Mouse (Mus musculus) liver, postnatal 0 days (tissue): Measurements from ENCODE around the gene Bach1. TPM values are rescaled to one million over a fixed set of nuclear protein-coding genes. Genes with fewer than 3 reads are reported as not detected.

ENCODE experiments used
- ATAC-seq: fragments of 200-750 bp; cut with Nextera tagmentation; 2 replicates; pipeline ENCODE4 v1.8.0; 2017; ENCODE audit warnings: mild to moderate bottlenecking, moderate library complexity
- DNase-seq: peaks from one replicate; pipeline ENCODE4 v3.0.0-alpha.2; 2016
- H3K27ac ChIP-seq: fragments of 300-500 bp; sonication (generic); 2 replicates; pipeline ENCODE4 v1.5.1; 2014; ENCODE audit warnings: antibody characterized with exemption, moderate library complexity, mild to moderate bottlenecking, low read depth
- H3K27me3 ChIP-seq: fragments of 300-500 bp; sonication (generic); 2 replicates; pipeline ENCODE4 v1.6.1; 2014; ENCODE audit warnings: low read length, control low read depth, mixed read lengths; ENCODE audit not compliant: insufficient read depth
- H3K36me3 ChIP-seq: fragments of 300-500 bp; sonication (generic); replicated peaks from 2 replicates; pipeline ENCODE4 v1.6.1; 2014; ENCODE audit warnings: mild to moderate bottlenecking, control low read depth, low read length, moderate library complexity, mixed read lengths; ENCODE audit not compliant: insufficient read depth
- H3K4me1 ChIP-seq: fragments of 300-500 bp; sonication (generic); 2 replicates; pipeline ENCODE4 v1.6.1; 2014; ENCODE audit warnings: antibody characterized with exemption, mild to moderate bottlenecking, control low read depth; ENCODE audit not compliant: insufficient read depth
- H3K4me2 ChIP-seq: fragments of 300-500 bp; sonication (generic); 2 replicates; pipeline ENCODE4 v1.6.1; 2014; ENCODE audit warnings: low read depth, mild to moderate bottlenecking, low read length, moderate library complexity, mixed read lengths
- H3K4me3 ChIP-seq: fragments of 300-500 bp; sonication (generic); 2 replicates; pipeline ENCODE4 v1.5.1; 2014; ENCODE audit warnings: low read depth, low read length
- H3K9ac ChIP-seq: fragments of 300-500 bp; sonication (generic); replicated peaks from 2 replicates; pipeline ENCODE4 v1.6.1; 2014; ENCODE audit warnings: mild to moderate bottlenecking, moderate library complexity
- H3K9me3 ChIP-seq: fragments of 300-500 bp; sonication (generic); 2 replicates; pipeline ENCODE4 v1.6.1; 2016; ENCODE audit warnings: mild to moderate bottlenecking, control low read depth, low read length, mixed read lengths
- CTCF ChIP-seq: sonication (generic); IDR thresholded peaks from 2 replicates; pipeline ENCODE4 v1.5.1; 2016; ENCODE audit warnings: antibody characterized with exemption, low read depth
- EP300 ChIP-seq: IDR thresholded peaks from 2 replicates; pipeline ENCODE4 v1.6.1; 2016; ENCODE audit warnings: antibody characterized with exemption, low read depth, mild to moderate bottlenecking
- WGBS: fragments of 180-500 bp; shearing (Covaris S2); extraction: QIAGEN DNeasy Blood & Tissue Kit; methylation state at CpG from one replicate; pipeline ENCODE4 v1.1.7; 2014; ENCODE audit not compliant: insufficient replicate concordance; 5-methylcytosine and 5-hydroxymethylcytosine counted together
- polyA plus RNA-seq: library from polyadenylated mRNA; unstranded; fragments of >200 nt; fragmentation: Nextera tagmentation; extraction: Ambion mirVana; gene quantifications from 2 replicates; pipeline ENCODE4 v1.2.1, GENCODE M21; 2015

Gene Bach1
- polyA plus RNA-seq, 1 experiment from 2014 or later = 5.9 TPM

DNA sequence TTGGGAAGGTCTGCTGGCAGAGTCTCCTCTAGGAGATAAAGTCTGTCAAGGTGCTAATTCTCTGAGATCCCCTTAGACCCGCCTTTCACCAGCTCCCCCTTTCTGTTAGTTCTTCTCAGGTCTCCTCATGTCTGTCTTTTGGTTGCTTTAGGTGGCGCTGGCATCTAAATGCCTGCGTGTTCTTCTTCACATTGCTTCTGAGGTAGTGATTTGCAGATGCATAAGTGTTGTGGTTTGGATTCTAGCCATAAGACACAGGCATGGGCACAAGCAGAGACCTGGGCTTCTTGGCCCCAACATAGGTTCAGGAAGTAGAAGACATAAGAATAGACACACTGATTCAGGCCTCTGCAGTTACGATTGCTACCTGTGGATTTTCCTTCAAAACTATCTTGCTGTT, 42.0 kb upstream of the Bach1 start:
- H3K9me3 ChIP-seq = no peaks in the 10 kb centered on the region
- no peak overlapping the region for H3K4me2 ChIP-seq
- TF ChIP-seq EP300 (no peak), CTCF (no peak)
- WGBS = 67% methylated on average over 4 of the region's 4 CpGs
- no peaks in the 10 kb centered on the region for H3K36me3 ChIP-seq
- ATAC-seq (no peak), DNase-seq (no peak)
- H3K27me3 ChIP-seq = no peaks in the 10 kb centered on the region
- H3K27ac ChIP-seq = no peak overlapping the region
- peaks cover 17% of the 10 kb centered on the region for H3K4me1 ChIP-seq
- no peak overlapping the region for H3K9ac ChIP-seq
- H3K4me3 ChIP-seq = no peak overlapping the region

- Histone ChIP-seq H3K36me3 (no peaks in the 10 kb centered on the region), H3K27me3 (no peaks in the 10 kb centered on the region), H3K9ac (no peak overlapping the region), H3K9me3 (no peaks in the 10 kb centered on the region), H3K4me2 (no peak overlapping the region), H3K27ac (no peak overlapping the region), H3K4me1 (peaks cover 19% of the 10 kb centered on the region), H3K4me3 (no peak overlapping the region)
- ATAC-seq (no peak), DNase-seq (no peak)
- no peak for TF ChIP-seq CTCF
- no peak for TF ChIP-seq EP300
- WGBS = 89% methylated on average over 9 of the region's 9 CpGs
These were observed 41.5 kb upstream of the Bach1 start for GRCm38 (mm10) chr16:87657291-87657690.

- Histone ChIP-seq H3K27me3 (no peaks in the 10 kb centered on the region), H3K36me3 (no peaks in the 10 kb centered on the region), H3K4me2 (peak overlapping the region; percentile 50), H3K4me1 (peaks cover 9% of the 10 kb centered on the region), H3K4me3 (0 out of 2 replicates have a peak overlapping the region, but pooled peaks have one; percentile 11), H3K9ac (no peak overlapping the region), H3K27ac (peak overlapping the region; percentile 44), H3K9me3 (no peaks in the 10 kb centered on the region)
- TF ChIP-seq CTCF (no peak), EP300 (peak; percentile 19; the same call in 1 of the 2 replicates)
- 32% methylated on average over 12 of the region's 12 CpGs for WGBS
- ATAC-seq = peak; percentile 78
- DNase-seq = peak; percentile 37
These were observed 37.7 kb upstream of the Bach1 start for GRCm38 (mm10) chr16:87661024-87661471.

DNA sequence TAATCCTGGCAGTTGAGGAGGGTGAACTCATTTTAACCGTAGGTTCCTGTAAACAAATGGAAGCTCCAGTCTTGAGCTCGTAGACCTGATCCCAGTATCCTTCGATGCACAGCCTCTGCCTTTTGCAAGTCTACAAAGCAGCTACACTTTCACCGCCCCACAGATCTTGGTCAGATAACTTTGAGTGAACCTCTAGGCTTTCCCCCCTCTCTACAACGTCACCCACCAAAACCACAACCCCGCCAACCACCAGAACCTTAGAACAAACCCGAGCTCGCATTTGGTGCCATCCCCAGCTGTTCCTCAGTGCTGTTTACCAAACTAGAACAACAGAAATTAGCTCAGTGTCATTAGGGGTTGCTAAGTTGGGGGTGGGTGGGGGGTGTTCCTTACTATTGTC, 37.1 kb upstream of the Bach1 start:
- Histone ChIP-seq H3K9ac (no peak overlapping the region), H3K4me2 (peak overlapping the region; percentile 50), H3K4me3 (no peak overlapping the region), H3K9me3 (no peaks in the 10 kb centered on the region), H3K27ac (peak overlapping the region; percentile 44), H3K36me3 (no peaks in the 10 kb centered on the region), H3K27me3 (no peaks in the 10 kb centered on the region), H3K4me1 (peaks cover 9% of the 10 kb centered on the region)
- 35% methylated on average over 8 of the region's 8 CpGs for WGBS
- TF ChIP-seq EP300 (no peak), CTCF (no peak)
- ATAC-seq = peak; percentile 4; the same call in 1 of the 2 replicates
- DNase-seq = no peak

DNA sequence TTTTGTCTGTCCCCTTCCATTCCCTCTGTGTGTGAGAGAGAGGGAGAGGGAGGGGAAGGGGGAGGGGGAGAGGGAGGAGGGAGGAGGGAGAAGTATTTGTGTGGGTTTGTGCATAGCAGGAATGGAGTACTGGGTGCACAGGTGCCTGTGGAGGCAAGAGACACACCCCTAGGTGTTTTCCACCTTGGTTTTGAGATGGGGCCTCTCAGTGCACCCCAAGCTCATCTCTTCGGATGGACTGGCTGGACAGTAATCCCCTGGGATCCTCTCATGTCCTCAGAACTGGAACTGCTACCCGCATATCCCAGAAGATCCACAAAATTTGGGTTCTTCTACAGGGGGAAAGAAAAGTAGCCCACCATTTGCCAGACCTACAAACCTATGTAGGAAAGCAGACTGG, 36.2 kb upstream of the Bach1 start:
- no peak overlapping the region for H3K4me3 ChIP-seq
- H3K9ac ChIP-seq = no peak overlapping the region
- no peak for ATAC-seq
- 78% methylated on average over 2 of the region's 2 CpGs for WGBS
- H3K4me1 ChIP-seq = peaks cover 9% of the 10 kb centered on the region
- no peak overlapping the region for H3K27ac ChIP-seq
- DNase-seq = no peak
- no peak overlapping the region for H3K4me2 ChIP-seq
- H3K36me3 ChIP-seq = no peaks in the 10 kb centered on the region
- H3K9me3 ChIP-seq = no peaks in the 10 kb centered on the region
- TF ChIP-seq CTCF (no peak), EP300 (no peak)
- H3K27me3 ChIP-seq = no peaks in the 10 kb centered on the region

DNA sequence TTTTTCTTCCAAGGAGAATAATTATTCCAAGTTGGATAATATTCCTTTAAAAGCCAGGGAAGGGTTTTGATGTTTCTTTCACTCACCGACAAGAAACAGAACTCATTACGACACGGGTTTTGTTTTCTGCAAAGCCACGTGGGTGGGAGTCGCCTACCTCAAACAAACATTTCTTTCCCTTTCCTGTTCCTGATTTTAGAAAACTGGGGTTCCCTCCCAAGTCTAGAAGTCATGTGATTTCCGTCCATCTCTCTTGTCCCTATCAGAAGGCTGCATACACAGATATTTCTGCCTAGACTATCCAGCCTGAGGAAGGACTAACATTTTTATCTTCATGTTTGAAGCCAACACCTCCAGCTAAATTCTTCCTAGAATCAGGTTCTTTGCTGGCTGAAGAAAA, 34.9 kb upstream of the Bach1 start:
- H3K4me3 ChIP-seq = no peak overlapping the region
- DNase-seq (no peak), ATAC-seq (no peak)
- whole genome bisulfite sequencing = 21% methylated on average over 6 of the region's 6 CpGs
- H3K36me3 ChIP-seq = no peaks in the 10 kb centered on the region
- H3K4me1 ChIP-seq = peaks cover 9% of the 10 kb centered on the region
- no peak for TF ChIP-seq CTCF
- no peak for TF ChIP-seq EP300
- H3K9me3 ChIP-seq = no peaks in the 10 kb centered on the region
- H3K9ac ChIP-seq = no peak overlapping the region
- no peaks in the 10 kb centered on the region for H3K27me3 ChIP-seq
- no peak overlapping the region for H3K27ac ChIP-seq
- no peak overlapping the region for H3K4me2 ChIP-seq

DNA sequence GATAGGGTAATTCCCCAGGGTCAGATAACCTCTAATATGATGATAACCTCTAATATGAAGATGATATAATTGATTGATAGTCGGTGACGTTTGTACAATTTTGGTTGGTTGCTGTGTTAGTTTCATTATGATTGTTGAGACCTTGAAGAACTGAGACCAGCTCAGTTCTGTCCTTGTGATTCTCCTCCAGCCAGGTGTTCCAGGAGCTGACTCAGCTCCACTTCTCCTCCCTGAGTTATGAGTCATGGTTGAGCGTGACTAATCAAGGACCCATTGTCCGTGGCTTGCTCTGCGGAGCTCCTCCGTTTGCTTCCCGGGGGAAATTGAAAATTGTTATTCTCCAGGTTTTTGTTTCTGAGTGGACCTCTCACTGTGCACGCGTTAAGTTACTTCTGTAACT, 33.5 kb upstream of the Bach1 start:
- H3K27me3 ChIP-seq = no peaks in the 10 kb centered on the region
- H3K9ac ChIP-seq = no peak overlapping the region
- ATAC-seq = no peak
- H3K4me2 ChIP-seq = no peak overlapping the region
- no peak for DNase-seq
- no peak overlapping the region for H3K27ac ChIP-seq
- no peaks in the 10 kb centered on the region for H3K36me3 ChIP-seq
- no peak overlapping the region for H3K4me3 ChIP-seq
- H3K9me3 ChIP-seq = no peaks in the 10 kb centered on the region
- no peak for TF ChIP-seq EP300
- no peak for TF ChIP-seq CTCF
- WGBS = 76% methylated on average over 9 of the region's 9 CpGs
- peaks cover 9% of the 10 kb centered on the region for H3K4me1 ChIP-seq
